ENCODE assay signal across 23 mouse cellular contexts in genomic region chr3:140179471-140179870, GRCm38 (mm10).
DNase-seq lines count a peak whose midpoint lies in the region; ATAC-seq and TF ChIP-seq lines count a peak whose summit lies in the region.
"Had no signal": no experiment of that assay in that cellular context is flagged by ENCODE, and none has a peak within 500 bp of the region (broad histone marks: within the 10 kb centered on the region; RNA-seq: fewer than 3 reads in every experiment).

No protein-coding gene starts in this region.

- DNase-seq in frontal cortex, adult 2 months (ENCODE audit: extremely low spot score in 1 of 2, low spot score in 1 of 2): peak; percentile 71 to 74
- peak; percentile 74 to 91 for DNase-seq in layer of hippocampus, adult 18-20 months (ENCODE audit: low spot score in 2 of 2)
- DNase-seq in left cerebral cortex, adult 2 months (ENCODE audit: extremely low spot score in 1 of 2, low spot score in 2 of 2): peak; percentile 29 to 39
- DNase-seq in right cerebral cortex, postnatal 14 days: peak; percentile 7
- no peak for DNase-seq in forebrain, embryonic 14.5 days (ENCODE audit: low spot score)
- DNase-seq in Muller cell, postnatal 12 days (ENCODE audit: inconsistent ontology term): no peak
- no peak for DNase-seq in heart, postnatal 36 days
- DNase-seq in heart, adult 11 months: no peak
- DNase-seq: adrenal gland, adult 8-10 months; cerebellum, postnatal 10 days; gastrocnemius, postnatal 25 days; kidney, adult 9 months; kidney, postnatal 36 days; lung, adult 18-20 months; lung, postnatal 14 days; midbrain, embryonic 14.5 days; thymus, postnatal 36 days had no signal

- H3K9ac ChIP-seq in forebrain, embryonic 14.5 days (ENCODE audit: low read length): no peak overlapping the region
- H3K9ac ChIP-seq: embryonic facial prominence, embryonic 13.5 days; neural tube, embryonic 13.5 days had no signal

- ATAC-seq in forebrain, embryonic 14.5 days: no peak
- ATAC-seq: forebrain, embryonic 16.5 days; inflammation-experienced regulatory T-cells, adult 6 months had no signal

- H3K4me1 ChIP-seq in forebrain, embryonic 14.5 days (ENCODE audit: control insufficient read depth, insufficient read depth, low read length): no peaks in the 10 kb centered on the region
- H3K4me1 ChIP-seq: embryonic facial prominence, embryonic 13.5 days; megakaryocyte, embryonic 14.5 days; neural tube, embryonic 13.5 days had no signal

- intact Hi-C loops in left cerebral cortex, adult 2 months (cut with DNase I): loop anchor here (5.0 kb wide), 1 partner anchor 867 kb away; no protein-coding TSS in a partner anchor
- intact Hi-C loops in heart, postnatal 36 days (cut with DNase I): no loop called here

- H3K27me3 ChIP-seq in forebrain, embryonic 14.5 days (replicated peaks; ENCODE audit: control insufficient read depth, insufficient read depth, low read length): no peaks in the 10 kb centered on the region
- H3K27me3 ChIP-seq: embryonic facial prominence, embryonic 13.5 days; megakaryocyte, embryonic 14.5 days; neural tube, embryonic 13.5 days had no signal

- no peak overlapping the region for H3K27ac ChIP-seq in left cerebral cortex, adult 2 months
- H3K27ac ChIP-seq in forebrain, embryonic 14.5 days (ENCODE audit: low read depth, low read length): no peak overlapping the region
- H3K27ac ChIP-seq: embryonic facial prominence, embryonic 13.5 days; hindbrain, embryonic 10.5 days; neural tube, embryonic 13.5 days had no signal

- TF ChIP-seq CTCF in left cerebral cortex, adult 2 months (IDR thresholded peaks at IDR 0.05): no peak

- H3K4me2 ChIP-seq in forebrain, embryonic 14.5 days (ENCODE audit: low read length): no peak overlapping the region
- H3K4me2 ChIP-seq: embryonic facial prominence, embryonic 13.5 days; neural tube, embryonic 13.5 days had no signal

- H3K36me3 ChIP-seq in forebrain, embryonic 14.5 days (ENCODE audit: control insufficient read depth, insufficient read depth, low read length): no peaks in the 10 kb centered on the region
- H3K36me3 ChIP-seq: embryonic facial prominence, embryonic 13.5 days; hindbrain, embryonic 10.5 days; neural tube, embryonic 13.5 days had no signal

- WGBS in forebrain, embryonic 14.5 days: 92% methylated on average over 2 of the region's 2 CpGs

- H3K9me3 ChIP-seq in forebrain, embryonic 14.5 days (replicated peaks; ENCODE audit: control insufficient read depth, low read length): no peaks in the 10 kb centered on the region
- H3K9me3 ChIP-seq: embryonic facial prominence, embryonic 13.5 days; hindbrain, embryonic 10.5 days; megakaryocyte, embryonic 14.5 days; neural tube, embryonic 13.5 days had no signal

- no peak overlapping the region for H3K4me3 ChIP-seq in left cerebral cortex, adult 2 months
- no peak overlapping the region for H3K4me3 ChIP-seq in forebrain, embryonic 14.5 days (ENCODE audit: low read depth, low read length)
- H3K4me3 ChIP-seq: embryonic facial prominence, embryonic 13.5 days; hindbrain, embryonic 10.5 days; megakaryocyte, embryonic 14.5 days; neural tube, embryonic 13.5 days had no signal

Comparison
In these comparisons a context has a peak if more than half of its experiments do, and no peak if none do; other contexts are left out.
1. DNase-seq: peak in frontal cortex, adult 2 months (2 of 2), layer of hippocampus, adult 18-20 months (2 of 2), left cerebral cortex, adult 2 months (2 of 2) and right cerebral cortex, postnatal 14 days (single experiment); none in forebrain, embryonic 14.5 days (single experiment), Muller cell, postnatal 12 days (single experiment), heart, postnatal 36 days (0 of 2) and heart, adult 11 months (single experiment).